Mouse (Mus musculus) heart, postnatal 0 days (tissue): ENCODE measurements around the gene Serhl.
"Not testable (repeated sequence)": the region's sequence is repeated elsewhere in the genome, so short reads cannot be mapped to it uniquely, and the experiment has no call there.

ENCODE experiments used
- CTCF ChIP-seq: IDR thresholded peaks from 2 replicates; pipeline ENCODE4 v1.5.1; 2016; ENCODE audit warnings: antibody characterized with exemption, control low read depth, low read depth
- EP300 ChIP-seq: IDR thresholded peaks from 2 replicates; pipeline ENCODE4 v1.6.1; 2016; ENCODE audit warnings: antibody characterized with exemption, low read depth

GRCm38 (mm10) chr15:83127037-83127436 lies 37.7 kb downstream of the Serhl start:
- TF ChIP-seq CTCF, EP300: not testable (repeated sequence)
